Mouse (Mus musculus) stomach, embryonic 14.5 days (tissue): ENCODE measurements at regions not wholly inside any gene's neighbourhood (a gene's known extent, or its start where the extent isn't known, plus 50 kb on each side); places are given as distances from the start of the nearest gene placed in this dataset.

ENCODE experiments used
- ATAC-seq: fragments of 200-750 bp; cut with Nextera tagmentation; 2 replicates; pipeline ENCODE4 v1.8.0; 2017; ENCODE audit warnings: low read depth, moderate TSS enrichment; ENCODE audit not compliant: insufficient number of reproducible peaks, insufficient read depth, low FRiP score
- H3K27ac ChIP-seq: fragments of 300-500 bp; sonication (generic); 2 replicates; pipeline ENCODE4 v1.5.1; 2014; ENCODE audit warnings: mild to moderate bottlenecking, low read length, moderate library complexity, mixed read lengths
- H3K27me3 ChIP-seq: fragments of 300-500 bp; sonication (generic); 2 replicates; pipeline ENCODE4 v1.6.1; 2014; ENCODE audit warnings: low read length, control low read depth, mixed read lengths; ENCODE audit not compliant: control insufficient read depth, insufficient read depth
- H3K36me3 ChIP-seq: fragments of 300-500 bp; sonication (generic); 2 replicates; pipeline ENCODE4 v1.6.1; 2014; ENCODE audit warnings: mild to moderate bottlenecking, control low read depth, low read length, moderate library complexity, mixed read lengths; ENCODE audit not compliant: control insufficient read depth, insufficient read depth
- H3K4me1 ChIP-seq: fragments of 300-500 bp; sonication (generic); 2 replicates; pipeline ENCODE4 v1.6.1; 2014; ENCODE audit warnings: low read length, control low read depth, mixed read lengths; ENCODE audit not compliant: control insufficient read depth, insufficient read depth
- H3K4me2 ChIP-seq: fragments of 300-500 bp; sonication (generic); replicated peaks from 2 replicates; pipeline ENCODE4 v1.6.1; 2014; ENCODE audit warnings: low read depth, low read length, control low read depth
- H3K4me3 ChIP-seq: fragments of 300-500 bp; sonication (generic); 2 replicates; pipeline ENCODE4 v1.5.1; 2014; ENCODE audit warnings: low read depth, low read length, control low read depth
- H3K9ac ChIP-seq: fragments of 300-500 bp; sonication (generic); replicated peaks from 2 replicates; pipeline ENCODE4 v1.6.1; 2014; ENCODE audit warnings: low read depth, mild to moderate bottlenecking, control low read depth, low read length, moderate library complexity, mixed read lengths
- H3K9me3 ChIP-seq: fragments of 300-500 bp; sonication (generic); 2 replicates; pipeline ENCODE4 v1.6.1; 2016; ENCODE audit warnings: low read depth, low read length, control low read depth; ENCODE audit not compliant: control insufficient read depth
- WGBS: fragments of 180-500 bp; shearing (Covaris S2); extraction: QIAGEN DNeasy Blood & Tissue Kit; methylation state at CpG from one replicate; pipeline ENCODE4 v1.1.7; 2014; 5-methylcytosine and 5-hydroxymethylcytosine counted together

- no peak overlapping the region for H3K4me2 ChIP-seq
- H3K9ac ChIP-seq, result no peak overlapping the region
- ATAC-seq, result no peak
- H3K27ac ChIP-seq, result no peak overlapping the region
- H3K36me3 ChIP-seq, result no peaks in the 10 kb centered on the region
- no peaks in the 10 kb centered on the region for H3K9me3 ChIP-seq
- H3K4me1 ChIP-seq, result no peaks in the 10 kb centered on the region
- WGBS, result 50% methylated on average over 3 of the region's 3 CpGs
- H3K4me3 ChIP-seq, result no peak overlapping the region
- no peaks in the 10 kb centered on the region for H3K27me3 ChIP-seq
Measured at GRCm38 (mm10) chr15:57572460-57572859, 95.0 kb upstream of the Slc22a22 start.

GRCm38 (mm10) chr15:57568006-57568630 is 90.7 kb upstream of the Slc22a22 start:
- WGBS, result 55% methylated on average over 5 of the region's 5 CpGs
- no peak overlapping the region for H3K9ac ChIP-seq
- no peaks in the 10 kb centered on the region for H3K9me3 ChIP-seq
- no peaks in the 10 kb centered on the region for H3K27me3 ChIP-seq
- ATAC-seq, result 0 out of 2 replicates have a peak, but pooled peaks have one; percentile 37
- no peak overlapping the region for H3K4me2 ChIP-seq
- no peak overlapping the region for H3K27ac ChIP-seq
- H3K4me1 ChIP-seq, result no peaks in the 10 kb centered on the region
- no peak overlapping the region for H3K4me3 ChIP-seq
- no peaks in the 10 kb centered on the region for H3K36me3 ChIP-seq

DNA sequence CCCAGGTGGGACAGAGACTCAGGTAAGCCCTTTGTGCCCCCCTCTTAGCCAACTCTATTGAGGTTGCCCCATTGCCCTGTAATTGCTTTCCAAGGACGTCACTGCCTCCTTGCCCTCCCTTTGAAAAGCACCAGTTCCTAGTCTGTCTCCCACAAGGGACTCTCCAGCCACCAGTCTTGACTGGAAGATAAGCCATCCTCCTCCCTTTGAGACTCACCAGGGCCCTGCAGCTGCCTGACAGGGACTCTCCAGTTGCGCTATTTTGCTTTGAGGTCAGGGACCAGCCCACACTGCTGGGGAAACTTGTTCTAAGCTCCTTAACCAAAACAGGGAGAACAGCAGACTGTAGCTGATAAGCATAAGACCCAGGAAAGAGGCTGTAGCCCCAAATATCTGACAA is 69.7 kb upstream of the Slc22a22 start:
- WGBS, result 52% methylated on average over 2 of the region's 2 CpGs
- Histone ChIP-seq H3K9ac (no peak overlapping the region), H3K9me3 (no peaks in the 10 kb centered on the region), H3K36me3 (no peaks in the 10 kb centered on the region), H3K27me3 (no peaks in the 10 kb centered on the region), H3K4me3 (no peak overlapping the region), H3K27ac (no peak overlapping the region), H3K4me1 (no peaks in the 10 kb centered on the region), H3K4me2 (no peak overlapping the region)
- no peak for ATAC-seq

DNA sequence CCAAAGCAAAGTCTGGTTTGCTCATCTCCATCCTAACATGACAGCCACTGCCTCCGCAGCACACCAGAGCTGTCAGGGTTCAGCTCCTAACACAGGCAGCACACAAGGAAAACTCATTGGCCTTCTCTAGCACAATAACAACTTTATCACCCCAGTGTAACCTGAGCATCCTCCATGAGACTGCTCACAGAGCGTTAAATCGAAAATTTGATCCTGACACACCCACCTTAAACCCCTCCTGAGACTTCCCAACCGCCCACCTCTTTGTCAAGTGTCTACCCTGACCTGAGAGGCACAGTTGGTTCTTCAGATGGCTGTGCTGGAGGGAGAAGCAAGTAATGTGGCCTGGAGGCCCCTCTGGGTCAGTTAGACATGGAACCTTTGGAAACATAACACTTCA is 67.7 kb upstream of the Slc22a22 start:
- Histone ChIP-seq H3K27me3 (no peaks in the 10 kb centered on the region), H3K9me3 (no peaks in the 10 kb centered on the region), H3K9ac (no peak overlapping the region), H3K4me2 (no peak overlapping the region), H3K4me3 (no peak overlapping the region), H3K36me3 (no peaks in the 10 kb centered on the region), H3K27ac (no peak overlapping the region), H3K4me1 (no peaks in the 10 kb centered on the region)
- no peak for ATAC-seq
- WGBS, result 71% methylated on average over 4 of the region's 4 CpGs

DNA sequence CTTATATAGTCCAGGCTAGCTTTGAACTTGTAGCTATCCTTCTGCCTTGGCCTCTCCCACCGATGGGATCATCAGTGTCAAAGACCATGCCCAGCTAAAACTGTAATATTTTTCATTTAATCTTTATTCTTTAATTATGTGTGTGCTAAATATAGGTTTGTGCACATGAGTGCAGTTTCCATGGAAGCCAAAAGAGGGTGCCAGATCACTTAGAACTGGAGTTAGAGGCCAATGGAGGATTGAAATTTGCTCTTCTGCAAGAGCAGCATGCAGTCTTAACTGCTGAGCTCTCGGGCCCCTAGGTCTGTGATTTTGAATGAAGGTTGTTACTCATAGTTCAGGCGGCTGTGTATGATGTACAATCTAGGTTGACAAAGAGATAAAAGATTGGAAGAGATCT is 66.6 kb upstream of the Slc22a22 start:
- Histone ChIP-seq H3K9me3 (no peaks in the 10 kb centered on the region), H3K36me3 (no peaks in the 10 kb centered on the region), H3K27ac (no peak overlapping the region), H3K27me3 (no peaks in the 10 kb centered on the region), H3K4me2 (no peak overlapping the region), H3K9ac (no peak overlapping the region), H3K4me1 (no peaks in the 10 kb centered on the region), H3K4me3 (no peak overlapping the region)
- ATAC-seq, result no peak
- 77% methylated on average over 3 of the region's 3 CpGs for WGBS

DNA sequence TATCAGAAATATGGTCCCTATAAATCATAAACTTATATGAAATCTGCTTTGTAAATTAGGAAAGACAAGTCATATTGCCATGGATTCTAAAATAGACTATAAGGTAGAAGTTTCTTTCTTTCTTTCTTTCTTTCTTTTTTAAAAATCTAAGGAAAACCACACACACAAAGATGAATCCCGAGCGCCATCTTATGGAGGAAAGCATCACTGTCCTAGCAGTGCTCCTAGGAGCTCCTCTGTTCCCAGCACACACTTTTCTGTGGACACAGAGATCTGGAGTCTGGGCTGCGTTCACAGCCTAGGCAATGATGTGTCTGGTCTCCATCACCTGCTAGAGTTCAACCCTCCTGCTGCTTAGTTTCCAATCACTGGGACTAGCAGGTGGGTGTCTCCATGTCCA is 65.2 kb upstream of the Slc22a22 start:
- H3K4me1 ChIP-seq, result no peaks in the 10 kb centered on the region
- ATAC-seq, result no peak
- no peak overlapping the region for H3K9ac ChIP-seq

GRCm38 (mm10) chr15:57535514-57535913 is 58.1 kb upstream of the Slc22a22 start:
- H3K4me1 ChIP-seq, result no peaks in the 10 kb centered on the region
- no peaks in the 10 kb centered on the region for H3K9me3 ChIP-seq
- WGBS, result 49% methylated on average over 2 of the region's 2 CpGs
- H3K9ac ChIP-seq, result no peak overlapping the region
- no peak overlapping the region for H3K4me3 ChIP-seq
- no peaks in the 10 kb centered on the region for H3K27me3 ChIP-seq
- H3K27ac ChIP-seq, result no peak overlapping the region
- H3K36me3 ChIP-seq, result no peaks in the 10 kb centered on the region
- ATAC-seq, result no peak
- H3K4me2 ChIP-seq, result no peak overlapping the region

More for the DNA sequence above, 65.2 kb upstream of the Slc22a22 start:
- Histone ChIP-seq H3K27ac (no peak overlapping the region), H3K4me2 (no peak overlapping the region), H3K4me3 (no peak overlapping the region), H3K27me3 (no peaks in the 10 kb centered on the region), H3K36me3 (no peaks in the 10 kb centered on the region), H3K9me3 (no peaks in the 10 kb centered on the region)
- WGBS, result 28% methylated on average over 3 of the region's 3 CpGs
